Mouse (Mus musculus): ENCODE measurements at regions not wholly inside any gene's neighbourhood (a gene's known extent, or its start where the extent isn't known, plus 50 kb on each side); places are given as distances from the start of the nearest gene placed in this dataset.

- no peak for TF ChIP-seq CTCF (IDR thresholded peaks at IDR 0.05; ENCODE audit: borderline replicate concordance, insufficient read depth, low read length)
- no peak for TF ChIP-seq POLR2A (IDR thresholded peaks at IDR 0.05; ENCODE audit: low read depth, low read length)
Measured at GRCm38 (mm10) chr14:98767481-98767880, 226.6 kb downstream of the Rpl36a-ps1 start.
